Mouse (Mus musculus): ENCODE measurements around the gene Nt5c2. TPM values are rescaled to one million over a fixed set of nuclear protein-coding genes. Genes with fewer than 3 reads are reported as not detected.

Gene Nt5c2
- total RNA-seq, 2 experiments from 2014 or later, result 20.2 to 22.4 TPM

DNA sequence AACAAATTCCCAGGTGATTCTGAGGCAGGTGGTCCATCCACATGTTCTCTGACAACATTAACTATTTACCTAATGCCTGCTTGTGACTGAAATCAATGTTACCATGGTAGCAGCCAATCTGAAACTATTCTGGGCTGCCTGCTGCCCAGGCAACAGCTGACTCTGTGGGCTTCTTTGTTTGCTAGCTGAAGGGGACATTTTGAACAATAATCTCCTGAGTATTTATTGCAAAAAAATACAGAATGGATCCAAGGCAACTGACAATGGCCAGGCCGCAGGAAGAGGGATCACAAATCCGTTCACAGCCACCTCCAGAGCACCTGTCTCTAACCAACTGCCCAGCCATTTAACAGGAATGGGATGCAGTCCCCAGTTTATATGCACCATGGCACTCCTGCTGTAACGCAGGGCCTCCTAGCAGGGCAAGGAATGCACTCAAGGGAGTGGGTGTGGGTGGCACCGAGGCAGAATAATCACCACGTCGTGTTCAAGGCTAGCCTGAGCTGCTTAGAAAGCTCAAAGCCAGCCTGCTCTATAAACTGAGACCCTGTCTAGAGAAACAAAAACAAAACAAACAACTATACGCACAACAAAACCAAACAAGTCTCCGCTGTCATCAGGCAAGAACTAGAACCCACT lies 43.8 kb downstream of the Nt5c2 start:
- ATAC-seq (replicated peaks; ENCODE audit: low FRiP score, poor library complexity, severe bottlenecking), result no peak

DNA sequence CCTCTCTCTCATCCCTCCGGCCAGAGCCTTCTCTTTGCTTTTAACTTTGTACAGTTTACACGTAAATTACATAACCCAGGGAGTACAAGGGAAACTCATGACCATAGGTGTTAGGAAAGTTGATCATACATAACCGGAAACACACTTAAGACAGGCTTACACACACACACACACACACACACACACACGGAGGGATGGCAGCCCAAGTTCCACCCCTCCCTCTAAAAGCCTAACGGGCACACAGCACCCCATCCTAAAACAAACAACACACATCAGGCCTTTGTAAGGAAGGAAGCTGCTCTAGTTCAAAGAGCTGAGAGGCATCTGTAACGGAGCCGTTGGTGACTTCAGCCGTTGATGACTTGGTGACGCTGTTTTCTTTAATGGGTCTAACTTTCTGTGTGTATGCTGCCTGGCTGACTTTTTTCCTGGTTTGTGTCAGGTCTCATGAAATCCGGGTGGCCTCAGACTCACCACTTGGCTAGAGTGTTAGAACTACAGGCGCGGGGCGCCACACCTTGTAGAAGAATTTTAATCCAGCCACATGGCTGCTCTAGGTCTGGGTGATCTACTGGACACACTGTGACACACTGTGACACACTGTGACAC lies 44.7 kb downstream of the Nt5c2 start:
- ATAC-seq (replicated peaks; ENCODE audit: low FRiP score, poor library complexity, severe bottlenecking), result no peak

DNA sequence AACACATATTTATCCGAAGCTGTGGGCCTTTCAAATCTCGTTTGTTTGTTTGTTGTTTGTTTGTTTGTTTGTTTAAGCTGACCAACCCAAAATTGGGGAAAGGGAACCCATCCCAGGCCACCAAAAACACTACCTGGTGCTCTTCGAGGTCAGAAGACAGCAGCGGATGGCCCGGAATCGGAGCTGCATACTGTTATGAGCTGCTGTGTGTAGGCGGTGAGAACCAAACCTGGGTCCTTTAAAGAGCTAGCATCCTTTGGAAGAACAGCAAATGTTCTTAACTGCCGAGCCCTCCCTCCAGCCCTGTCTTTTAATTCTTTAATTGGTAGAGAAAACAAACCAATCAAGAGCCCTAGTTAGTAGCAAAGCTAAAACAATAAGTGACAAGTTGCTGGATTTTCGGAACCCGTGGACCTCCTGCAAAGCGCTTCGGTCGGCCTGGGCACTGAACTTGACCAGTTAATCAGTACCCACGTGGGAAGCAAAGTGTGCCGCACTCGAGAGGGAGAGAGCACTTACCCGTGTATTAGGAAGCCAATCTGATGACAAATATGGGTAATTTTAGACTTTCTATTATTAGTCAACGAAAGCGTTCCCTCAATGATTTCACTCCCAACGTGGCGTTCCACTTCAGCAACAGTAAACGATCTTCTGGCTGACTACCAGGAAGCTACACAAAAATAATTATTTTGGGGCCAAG lies 45.5 kb downstream of the Nt5c2 start:
- no peak for ATAC-seq (replicated peaks; ENCODE audit: low FRiP score, poor library complexity, severe bottlenecking)

DNA sequence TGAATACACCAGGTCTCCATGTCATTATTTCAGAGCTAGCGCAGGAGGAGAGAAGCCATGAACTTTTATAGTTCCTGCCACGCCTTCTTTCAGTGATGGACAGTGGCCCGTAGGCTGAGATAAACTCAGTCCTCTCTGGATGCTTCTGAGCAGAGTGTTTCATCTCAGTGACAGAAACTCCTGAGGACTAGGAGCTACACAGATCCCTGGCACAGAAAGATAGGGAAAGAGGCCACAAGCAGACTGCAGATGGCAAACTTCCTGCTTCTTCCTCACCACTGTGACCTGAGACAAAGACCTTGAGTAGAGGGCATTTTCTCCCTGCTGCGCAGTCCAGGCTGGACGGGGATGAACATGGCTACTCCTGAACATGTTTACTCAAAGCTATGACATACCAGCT lies 46.1 kb downstream of the Nt5c2 start:
- ATAC-seq (replicated peaks; ENCODE audit: low FRiP score, poor library complexity, severe bottlenecking), result no peak

DNA sequence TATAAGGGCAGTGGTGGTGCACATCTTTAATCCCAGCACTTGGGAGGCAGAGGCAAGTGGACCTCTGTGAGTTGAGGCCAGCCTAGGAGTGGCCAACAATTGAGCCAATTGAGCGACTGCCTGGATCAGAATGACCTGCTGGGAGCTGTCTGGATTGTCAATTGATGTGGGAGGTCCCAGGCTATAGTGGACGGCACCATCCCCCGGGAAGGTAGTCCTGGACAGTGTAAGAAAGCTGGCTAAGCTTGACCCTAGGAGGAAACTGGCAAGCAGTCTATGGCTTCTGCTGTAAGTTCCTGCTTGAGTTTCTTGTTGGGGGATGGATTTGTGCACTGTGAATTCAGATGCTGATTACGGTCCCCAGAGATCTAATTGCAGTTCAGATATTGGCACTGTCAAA lies 47.1 kb downstream of the Nt5c2 start:
- ATAC-seq (replicated peaks; ENCODE audit: low FRiP score, poor library complexity, severe bottlenecking), result no peak

DNA sequence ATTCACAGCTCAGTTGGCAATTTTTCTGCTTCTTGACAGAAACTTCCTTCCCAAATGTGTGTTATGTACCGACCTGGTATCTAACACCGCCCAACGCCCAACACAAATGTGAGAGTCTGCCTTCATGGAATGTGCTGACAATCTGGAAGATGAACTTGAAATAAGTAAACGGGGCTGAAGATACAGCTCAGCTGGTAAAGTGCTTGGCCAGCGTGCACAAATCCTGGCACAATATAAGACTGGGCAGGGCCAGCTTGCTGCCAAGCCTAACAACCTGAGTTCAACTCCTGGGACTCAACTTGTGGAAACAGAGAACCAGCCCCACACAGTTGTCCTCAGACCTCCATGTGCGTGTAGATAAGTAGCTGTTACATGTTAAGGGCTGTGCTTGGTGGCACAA lies 48.6 kb downstream of the Nt5c2 start:
- ATAC-seq (replicated peaks; ENCODE audit: low FRiP score, poor library complexity, severe bottlenecking), result no peak

DNA sequence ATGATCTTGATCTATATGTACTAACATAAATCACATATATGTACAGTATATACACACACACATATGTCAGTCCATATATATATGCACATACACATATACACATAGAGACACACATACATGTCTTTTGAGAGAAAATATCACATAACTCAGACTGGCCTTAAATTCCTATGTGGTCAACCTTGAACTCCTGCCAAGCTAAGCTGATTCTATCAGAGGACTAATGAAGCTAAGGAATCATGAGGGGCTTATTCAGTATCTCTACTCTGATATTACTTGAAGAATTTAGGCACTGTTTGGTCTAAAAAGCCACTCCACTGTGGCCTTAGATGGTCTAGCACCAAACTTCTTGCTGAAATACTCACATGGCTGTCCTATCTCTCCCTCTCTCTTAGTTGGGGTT lies 49.5 kb downstream of the Nt5c2 start:
- no peak for ATAC-seq (replicated peaks; ENCODE audit: low FRiP score, poor library complexity, severe bottlenecking)

DNA sequence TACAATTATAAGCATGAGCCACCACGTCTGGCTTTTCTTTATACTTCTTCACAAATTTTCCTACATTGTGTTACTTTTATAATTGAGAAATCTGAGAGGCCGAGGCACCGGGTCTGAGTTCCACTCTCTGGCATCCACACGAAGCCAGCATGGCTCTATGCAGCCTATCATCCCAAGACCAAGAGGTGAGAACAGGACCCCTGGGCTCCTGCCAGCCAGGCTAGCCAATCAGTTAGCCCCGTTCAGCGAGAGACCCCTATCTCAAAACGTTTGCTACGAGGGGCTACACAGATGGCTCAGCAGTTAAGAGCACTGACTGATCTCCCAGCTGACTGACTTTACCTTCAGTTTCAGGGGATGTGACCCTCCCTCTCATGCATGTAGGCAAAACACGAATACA lies 50.6 kb downstream of the Nt5c2 start:
- no peak for ATAC-seq (replicated peaks; ENCODE audit: low FRiP score, poor library complexity, severe bottlenecking)

DNA sequence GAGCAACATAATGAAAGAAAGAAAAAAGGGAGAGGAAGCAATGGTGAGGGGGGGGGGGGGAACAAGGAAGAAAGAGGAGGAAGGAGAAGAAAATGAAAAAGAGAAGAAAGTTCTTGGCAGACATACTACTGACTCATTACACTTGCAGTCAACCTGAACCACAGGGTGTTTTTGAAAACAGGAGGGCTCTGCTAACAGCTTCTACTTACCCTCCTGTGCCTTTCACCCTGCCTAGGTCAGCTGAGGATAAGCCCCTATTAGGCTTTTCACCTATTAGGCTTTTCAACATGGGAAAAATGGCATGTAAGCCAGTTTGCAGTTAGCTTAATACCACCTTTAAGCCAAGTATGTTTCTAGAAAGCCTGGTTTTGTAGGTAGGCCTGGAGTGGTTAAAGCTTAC lies 51.5 kb downstream of the Nt5c2 start:
- ATAC-seq (replicated peaks; ENCODE audit: low FRiP score, poor library complexity, severe bottlenecking), result no peak

DNA sequence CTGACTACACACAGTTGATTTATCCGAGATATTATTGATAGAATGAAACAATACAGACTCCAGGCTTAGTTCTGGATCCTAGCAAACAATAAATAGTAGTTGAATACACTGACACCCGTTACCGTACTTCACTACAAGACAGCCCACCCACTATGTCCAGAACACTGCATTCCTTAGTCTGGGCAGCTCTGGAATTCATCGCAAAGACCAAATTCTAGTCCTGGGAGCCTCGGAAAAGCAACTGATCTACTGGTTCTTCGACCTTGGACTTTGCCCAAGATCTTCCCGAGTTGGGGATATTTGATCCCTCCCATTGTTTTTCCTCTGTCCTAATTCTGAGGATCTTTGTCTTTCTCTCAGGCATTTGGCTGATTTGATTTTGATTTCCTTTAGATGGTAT lies 52.1 kb downstream of the Nt5c2 start:
- no peak for ATAC-seq (replicated peaks; ENCODE audit: low FRiP score, poor library complexity, severe bottlenecking)

DNA sequence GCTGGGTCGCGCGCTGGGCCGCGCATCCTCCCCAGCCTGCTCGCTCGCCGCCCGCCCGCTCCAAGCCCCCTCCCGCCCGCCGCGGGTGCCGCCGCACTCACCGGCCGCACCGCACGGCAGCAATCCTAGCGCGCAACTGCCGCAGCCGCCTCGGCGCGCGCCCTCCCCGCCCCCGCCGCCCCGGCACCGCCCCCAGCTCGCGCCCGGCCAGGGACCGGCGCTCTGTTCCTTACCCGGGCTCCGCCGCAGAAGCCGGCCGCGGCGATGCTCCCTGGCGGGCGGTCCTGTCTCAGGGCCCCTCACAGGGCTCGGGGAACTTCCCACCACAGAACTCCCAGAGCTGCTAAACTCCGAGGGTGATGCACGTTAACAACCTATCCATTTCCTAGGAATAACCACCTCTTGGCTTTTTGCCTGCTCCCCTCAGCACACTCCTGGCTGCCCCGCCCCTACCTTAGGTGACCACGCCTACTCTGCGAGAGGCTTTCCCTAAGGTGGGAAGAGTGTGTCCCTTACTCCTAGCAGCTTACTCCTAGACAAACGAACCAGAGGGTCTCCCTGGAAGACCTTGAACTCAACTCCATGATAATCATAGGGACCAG lies 52.7 kb downstream of the Nt5c2 start:
- ATAC-seq (replicated peaks; ENCODE audit: low FRiP score, poor library complexity, severe bottlenecking), result peak; percentile 77

DNA sequence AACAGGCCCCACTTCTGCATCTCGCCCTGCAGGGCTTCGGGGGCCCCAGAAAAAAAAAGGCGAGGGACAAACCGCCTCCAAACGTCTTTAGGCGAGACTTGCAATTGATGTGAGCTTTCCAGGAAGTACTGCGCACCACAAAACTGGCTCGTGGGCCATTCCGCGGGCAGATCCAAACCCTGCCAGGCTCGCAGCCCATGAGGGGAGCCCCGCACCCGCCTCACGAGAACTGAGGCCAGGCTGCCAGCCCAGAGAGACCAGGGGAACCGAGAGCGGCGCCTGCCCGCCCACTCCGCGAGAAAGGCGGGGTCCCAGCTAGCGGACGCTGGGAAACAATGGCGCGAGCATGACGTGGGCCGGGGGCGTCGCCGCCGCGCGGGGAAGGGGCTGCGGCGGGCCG lies 53.3 kb downstream of the Nt5c2 start:
- ATAC-seq (replicated peaks; ENCODE audit: low FRiP score, poor library complexity, severe bottlenecking), result peak; percentile 52

DNA sequence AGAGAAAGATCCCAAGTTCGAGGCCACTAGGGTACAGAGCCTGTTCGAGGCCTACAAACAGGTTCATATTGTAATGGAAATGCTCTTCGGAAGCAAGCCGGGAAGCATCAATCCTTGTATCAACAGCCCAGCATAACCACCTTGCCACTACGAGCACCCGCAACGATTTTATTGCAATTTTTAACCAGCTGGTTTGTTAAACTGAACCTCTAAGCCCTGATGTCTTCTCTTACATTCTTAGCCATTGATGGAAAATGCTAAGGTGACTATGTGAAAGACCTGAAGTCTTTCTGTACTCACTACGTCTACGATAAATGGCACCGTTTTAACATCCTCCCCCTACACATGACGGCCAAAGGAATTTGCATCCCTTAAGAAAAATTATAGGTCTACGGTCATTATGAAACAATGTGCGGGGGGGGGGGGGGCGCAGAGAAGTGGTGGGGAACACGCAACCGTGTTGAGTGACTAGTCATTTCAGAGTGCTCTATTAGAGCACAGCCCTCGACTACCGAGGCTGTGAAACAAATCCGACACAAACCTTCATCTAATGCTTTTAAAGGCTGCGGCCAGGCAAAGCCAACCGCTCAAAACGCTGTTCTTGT lies 53.8 kb downstream of the Nt5c2 start:
- 0 out of 2 replicates have a peak, but pooled peaks have one; percentile 9 for ATAC-seq (replicated peaks; ENCODE audit: low FRiP score, poor library complexity, severe bottlenecking)

DNA sequence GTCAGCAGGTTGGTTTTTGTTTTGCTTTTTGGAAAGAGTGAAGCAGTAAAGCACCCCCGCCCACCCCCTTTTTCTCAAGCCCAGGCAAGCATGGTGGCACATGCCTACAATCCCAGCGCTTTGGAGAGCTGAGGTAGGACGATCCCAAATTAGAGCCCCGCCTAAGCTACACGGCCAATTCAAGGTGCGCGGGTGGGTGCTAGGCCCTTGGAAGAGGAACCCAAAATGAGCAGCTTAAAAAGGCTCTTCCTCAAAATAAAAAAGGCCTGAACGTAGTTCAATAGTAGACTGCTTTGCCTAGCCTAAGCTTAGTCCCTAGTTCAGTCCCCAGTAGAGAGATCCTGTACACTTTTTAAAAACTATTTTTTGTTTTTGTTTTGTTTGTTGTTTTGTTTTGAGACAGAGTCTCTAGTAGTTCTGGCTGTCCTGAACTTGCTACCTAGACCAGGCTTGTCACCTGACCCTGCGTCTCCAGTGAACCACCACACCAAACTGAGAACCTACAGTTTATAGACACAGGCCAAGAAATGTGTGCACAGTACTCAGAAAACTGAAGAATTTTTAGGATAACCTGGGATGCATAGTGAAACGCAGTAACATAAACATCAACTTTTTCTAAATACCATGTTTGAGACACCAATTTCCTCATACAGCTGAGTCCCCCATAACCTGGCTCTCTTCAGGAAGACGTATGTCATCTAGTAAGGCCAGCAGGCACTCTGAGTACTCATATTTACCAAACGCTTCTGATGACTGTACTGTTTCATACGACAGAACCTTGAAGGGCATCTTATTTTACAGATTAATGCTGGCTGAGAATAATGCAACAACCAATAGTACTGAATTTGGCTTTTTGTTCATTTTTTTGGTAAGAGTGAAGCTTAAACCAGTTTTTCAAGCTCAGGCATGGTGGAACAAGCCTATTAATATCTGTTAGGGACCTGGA lies 54.6 kb downstream of the Nt5c2 start:
- peak; percentile 44; the same call in 1 of the 2 replicates for ATAC-seq (replicated peaks; ENCODE audit: low FRiP score, poor library complexity, severe bottlenecking)

DNA sequence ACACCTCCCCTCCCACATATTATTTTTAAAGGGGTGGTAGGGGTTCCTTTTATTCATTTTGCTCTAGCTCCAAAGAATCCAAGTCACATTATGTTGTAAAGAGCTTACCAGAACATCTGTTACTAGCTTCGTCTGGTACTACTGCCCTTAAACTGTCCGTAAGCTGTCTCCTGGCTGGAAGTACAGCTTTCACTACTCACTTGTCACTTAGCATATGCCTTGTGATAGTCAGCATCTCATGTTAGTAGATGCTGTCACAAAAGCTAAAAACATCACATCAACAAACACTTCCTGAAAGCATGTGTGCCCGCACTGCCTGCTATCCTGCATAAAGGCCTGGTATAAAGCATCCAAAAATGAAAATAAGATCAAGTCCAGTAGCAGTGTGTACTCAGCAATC lies 55.4 kb downstream of the Nt5c2 start:
- no peak for ATAC-seq (replicated peaks; ENCODE audit: low FRiP score, poor library complexity, severe bottlenecking)

DNA sequence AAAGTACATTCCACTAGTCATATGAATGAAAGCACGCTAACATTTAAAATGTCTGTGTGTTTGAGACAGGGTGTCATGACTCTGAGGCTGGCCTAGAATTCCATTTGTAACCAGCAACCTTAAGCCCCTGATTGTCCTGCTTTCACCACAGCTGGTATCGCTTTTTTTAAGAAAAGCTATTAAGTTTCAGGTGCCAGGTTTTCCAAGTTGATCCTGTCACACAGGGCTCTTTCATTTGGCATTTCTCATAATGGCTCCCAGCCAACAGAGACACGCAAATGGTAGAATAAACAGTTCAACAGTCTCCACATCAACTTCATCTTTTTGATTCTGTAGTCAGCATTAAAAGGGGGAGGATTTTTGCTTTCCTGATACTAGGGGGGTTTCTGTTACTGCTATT lies 56.4 kb downstream of the Nt5c2 start:
- ATAC-seq (replicated peaks; ENCODE audit: low FRiP score, poor library complexity, severe bottlenecking), result no peak

DNA sequence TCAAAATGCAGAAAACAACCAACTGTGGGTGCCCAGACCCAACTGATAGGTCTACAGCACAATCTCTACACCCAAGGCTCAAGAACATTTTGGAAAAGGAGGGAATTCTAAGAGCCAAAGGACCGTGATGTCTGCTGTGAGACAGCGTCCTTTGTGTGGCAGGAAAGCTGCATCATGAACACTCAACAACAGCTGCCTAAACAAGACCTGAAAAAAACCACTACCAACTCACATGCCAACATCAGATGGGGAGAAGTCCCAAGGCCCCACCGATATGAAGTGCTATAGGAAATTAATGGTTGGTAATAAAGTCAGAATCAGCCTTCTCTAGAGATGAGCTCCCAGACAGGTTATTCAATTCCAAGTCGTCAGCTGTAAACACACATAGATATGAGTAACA lies 57.0 kb downstream of the Nt5c2 start:
- ATAC-seq (replicated peaks; ENCODE audit: low FRiP score, poor library complexity, severe bottlenecking), result no peak

DNA sequence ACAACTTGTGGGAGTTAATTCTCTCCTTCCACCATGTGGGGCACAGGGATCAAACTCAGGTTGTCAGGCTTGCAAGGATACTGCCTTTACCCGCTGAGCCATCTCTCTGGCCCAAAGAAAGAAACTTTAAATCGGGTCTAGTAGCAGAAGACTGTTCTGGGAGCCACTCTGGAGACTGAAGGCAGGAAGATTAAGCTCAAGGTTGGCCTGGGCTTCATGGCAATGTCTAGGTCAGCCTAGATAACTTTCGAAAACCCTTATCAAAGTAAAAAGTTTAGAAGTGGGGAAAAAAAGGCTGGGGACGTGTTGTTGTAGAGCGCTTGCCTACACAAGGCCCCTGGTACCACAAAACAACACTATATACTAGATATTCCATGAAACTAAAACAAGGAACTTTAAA lies 58.0 kb downstream of the Nt5c2 start:
- ATAC-seq (replicated peaks; ENCODE audit: low FRiP score, poor library complexity, severe bottlenecking), result peak; percentile 35; the same call in 1 of the 2 replicates

DNA sequence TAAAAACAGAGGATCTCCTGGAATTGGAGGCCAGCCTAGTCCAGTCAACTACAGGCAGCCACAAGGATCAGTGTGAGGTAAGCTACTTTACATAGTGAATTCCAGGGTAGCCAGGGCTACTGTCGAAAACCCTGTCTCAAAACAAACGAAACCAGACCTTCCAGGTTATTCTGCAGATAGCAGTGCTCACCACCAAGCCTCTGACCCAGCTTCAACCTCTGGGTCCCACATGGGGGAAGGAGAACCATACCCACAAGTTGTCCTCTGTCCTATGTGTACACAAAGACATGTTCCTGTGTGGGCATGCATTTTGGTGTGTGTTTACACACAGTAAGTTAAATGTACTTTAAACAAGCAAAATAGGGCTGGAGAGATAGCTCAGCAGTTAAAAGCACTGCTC lies 58.5 kb downstream of the Nt5c2 start:
- no peak for ATAC-seq (replicated peaks; ENCODE audit: low FRiP score, poor library complexity, severe bottlenecking)

Data from erythroblast, adult 5-6 weeks (primary cell).